Mouse (Mus musculus) stomach, embryonic 16.5 days (tissue): ENCODE data around the gene Lpp. TPM values are rescaled to one million over a fixed set of nuclear protein-coding genes. Genes with fewer than 3 reads are reported as not detected.

ENCODE experiments used
- ATAC-seq: fragments of 200-750 bp; cut with Nextera tagmentation; 2 replicates; pipeline ENCODE4 v1.8.0; 2017; ENCODE audit warnings: moderate number of reproducible peaks, moderate TSS enrichment; ENCODE audit not compliant: insufficient read depth, low FRiP score
- H3K27ac ChIP-seq: fragments of 300-500 bp; sonication (generic); 2 replicates; pipeline ENCODE4 v1.5.1; 2014; ENCODE audit warnings: low read length
- H3K27me3 ChIP-seq: fragments of 300-500 bp; sonication (generic); 2 replicates; pipeline ENCODE4 v1.6.1; 2014; ENCODE audit warnings: low read length, control low read depth, mixed read lengths; ENCODE audit not compliant: control insufficient read depth, insufficient read depth
- H3K36me3 ChIP-seq: fragments of 300-500 bp; sonication (generic); 2 replicates; pipeline ENCODE4 v1.6.1; 2014; ENCODE audit warnings: low read length; ENCODE audit not compliant: control insufficient read depth, insufficient read depth
- H3K4me1 ChIP-seq: fragments of 300-500 bp; sonication (generic); 2 replicates; pipeline ENCODE4 v1.6.1; 2014; ENCODE audit warnings: low read length, control low read depth, mixed read lengths; ENCODE audit not compliant: control insufficient read depth, insufficient read depth
- H3K4me2 ChIP-seq: fragments of 300-500 bp; sonication (generic); 2 replicates; pipeline ENCODE4 v1.6.1; 2014; ENCODE audit warnings: low read depth, low read length, mixed read lengths
- H3K4me3 ChIP-seq: fragments of 300-500 bp; sonication (generic); replicated peaks from 2 replicates; pipeline ENCODE4 v1.5.1; 2014; ENCODE audit warnings: mild to moderate bottlenecking, low read length
- H3K9ac ChIP-seq: fragments of 300-500 bp; sonication (generic); 2 replicates; pipeline ENCODE4 v1.6.1; 2014; ENCODE audit warnings: low read length
- H3K9me3 ChIP-seq: fragments of 300-500 bp; sonication (generic); replicated peaks from 2 replicates; pipeline ENCODE4 v1.6.1; 2016; ENCODE audit warnings: low read length, control low read depth; ENCODE audit not compliant: control insufficient read depth
- WGBS: fragments of 180-500 bp; shearing (Covaris S2); extraction: QIAGEN DNeasy Blood & Tissue Kit; methylation state at CpG from one replicate; pipeline ENCODE4 v1.1.7; 2014; 5-methylcytosine and 5-hydroxymethylcytosine counted together
- polyA plus RNA-seq: library from polyadenylated mRNA; unstranded; fragments of >200 nt; fragmentation: Nextera tagmentation; extraction: Ambion mirVana; gene quantifications from 2 replicates; pipeline ENCODE4 v1.2.1, GENCODE M21; 2015

Lpp gene
- polyA plus RNA-seq, 1 experiment from 2014 or later = 79.4 TPM

DNA sequence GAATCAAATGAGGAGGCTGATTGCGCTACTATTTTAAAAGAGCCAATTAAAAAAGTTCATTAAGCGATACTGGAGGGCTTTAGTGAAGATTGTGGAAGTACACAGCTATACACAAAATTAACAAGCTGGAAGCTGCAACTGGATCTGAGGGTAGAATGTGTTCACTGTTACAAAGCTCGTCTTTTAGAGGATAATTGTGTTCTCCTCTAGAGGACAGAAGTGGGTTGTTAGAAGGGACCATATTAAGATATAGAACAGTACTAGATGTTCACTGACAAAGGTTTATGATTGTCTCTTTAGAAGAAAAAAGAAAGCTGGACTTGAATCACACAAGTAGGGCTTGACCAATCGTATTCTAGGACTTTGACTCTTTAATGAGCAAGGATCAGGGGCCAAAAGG, 27.4 kb upstream of the Lpp start:
- H3K9me3 ChIP-seq = no peaks in the 10 kb centered on the region
- no peak overlapping the region for H3K27ac ChIP-seq
- no peak for ATAC-seq
- no peak overlapping the region for H3K4me3 ChIP-seq
- no peaks in the 10 kb centered on the region for H3K4me1 ChIP-seq
- no peaks in the 10 kb centered on the region for H3K36me3 ChIP-seq
- no peaks in the 10 kb centered on the region for H3K27me3 ChIP-seq
- 85% methylated on average over 4 of the region's 4 CpGs for WGBS
- H3K4me2 ChIP-seq = no peak overlapping the region
- no peak overlapping the region for H3K9ac ChIP-seq

DNA sequence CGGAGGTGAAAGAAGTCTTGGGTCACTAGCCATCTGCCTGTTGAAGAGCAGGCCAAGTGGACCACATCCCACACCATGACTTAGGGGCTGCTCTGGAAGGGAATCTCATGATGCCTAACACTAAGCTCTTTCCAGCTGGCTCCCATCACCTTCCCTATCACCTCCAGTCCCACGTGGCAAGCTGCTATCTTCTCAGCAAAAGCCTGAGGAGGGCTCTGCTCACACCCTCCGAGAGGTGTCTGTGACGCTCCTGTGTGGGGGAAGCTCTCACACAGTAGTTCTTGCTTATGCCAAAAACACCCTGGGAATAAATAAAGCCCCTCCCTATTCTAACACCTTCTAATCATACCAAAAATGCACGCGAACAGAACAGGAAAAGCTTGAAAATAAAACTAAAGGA, 26.2 kb upstream of the Lpp start:
- no peak for ATAC-seq
- H3K4me3 ChIP-seq = no peak overlapping the region
- H3K4me1 ChIP-seq = no peaks in the 10 kb centered on the region
- 47% methylated on average over 6 of the region's 6 CpGs for WGBS
- H3K27me3 ChIP-seq = no peaks in the 10 kb centered on the region
- no peak overlapping the region for H3K4me2 ChIP-seq
- H3K9ac ChIP-seq = no peak overlapping the region
- H3K36me3 ChIP-seq = no peaks in the 10 kb centered on the region
- H3K9me3 ChIP-seq = no peaks in the 10 kb centered on the region
- no peak overlapping the region for H3K27ac ChIP-seq

GRCm38 (mm10) chr16:24367506-24367905, 25.8 kb upstream of the Lpp start:
- no peak overlapping the region for H3K27ac ChIP-seq
- ATAC-seq = no peak
- H3K4me2 ChIP-seq = no peak overlapping the region
- no peaks in the 10 kb centered on the region for H3K36me3 ChIP-seq
- H3K9ac ChIP-seq = no peak overlapping the region
- no peaks in the 10 kb centered on the region for H3K9me3 ChIP-seq
- no peak overlapping the region for H3K4me3 ChIP-seq
- 45% methylated on average over 7 of the region's 7 CpGs for WGBS
- no peaks in the 10 kb centered on the region for H3K27me3 ChIP-seq
- H3K4me1 ChIP-seq = no peaks in the 10 kb centered on the region

DNA sequence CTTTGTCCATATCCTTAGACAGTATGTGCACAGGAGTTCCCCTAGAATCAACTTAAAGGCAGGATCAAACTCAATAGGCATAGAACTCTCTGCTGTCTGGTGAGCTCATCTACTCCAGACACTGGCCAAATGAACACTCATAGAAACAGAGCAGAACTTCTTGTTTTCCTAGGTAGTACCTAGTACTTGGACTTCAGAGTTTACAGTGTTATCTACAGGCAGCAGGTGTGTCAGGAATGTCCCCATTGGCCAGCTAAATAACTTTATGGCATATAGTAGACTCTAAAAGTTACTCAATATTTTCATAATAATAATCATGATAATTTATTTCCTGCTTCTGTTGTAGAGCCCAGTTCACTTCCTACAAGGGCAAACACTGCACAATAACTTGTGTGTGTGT, 16.8 kb upstream of the Lpp start:
- Histone ChIP-seq H3K4me1 (no peaks in the 10 kb centered on the region), H3K9me3 (no peaks in the 10 kb centered on the region), H3K27me3 (no peaks in the 10 kb centered on the region), H3K27ac (no peak overlapping the region), H3K36me3 (no peaks in the 10 kb centered on the region), H3K4me3 (no peak overlapping the region), H3K9ac (no peak overlapping the region), H3K4me2 (no peak overlapping the region)
- 0 out of 2 replicates have a peak, but pooled peaks have one; percentile 13 for ATAC-seq

DNA sequence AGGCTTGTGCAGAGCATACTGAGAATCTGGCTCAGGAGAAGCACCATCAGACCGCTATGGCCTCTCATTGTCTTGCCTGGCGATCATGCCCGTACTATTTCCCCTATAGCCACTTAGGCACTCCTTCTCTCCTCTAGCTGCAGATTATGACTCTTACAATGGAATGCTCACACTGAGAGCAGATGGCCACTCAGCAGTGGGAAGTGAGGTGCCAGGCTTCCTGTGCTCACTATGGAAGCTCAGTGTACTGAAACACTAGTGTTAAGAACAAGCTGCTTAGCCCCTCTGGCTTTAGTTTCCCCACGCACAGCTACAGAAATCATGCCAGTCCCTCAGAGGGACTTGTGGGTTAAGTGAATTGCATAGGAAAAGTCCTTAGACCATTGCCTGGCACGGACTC, 2.7 kb upstream of the Lpp start:
- Histone ChIP-seq H3K36me3 (no peaks in the 10 kb centered on the region), H3K27ac (no peak overlapping the region), H3K9ac (no peak overlapping the region), H3K4me1 (peaks cover 10% of the 10 kb centered on the region), H3K9me3 (0 out of 2 replicates have a peak, but pooled peaks cover 2% of the 10 kb centered on the region), H3K27me3 (no peaks in the 10 kb centered on the region), H3K4me3 (no peak overlapping the region), H3K4me2 (no peak overlapping the region)
- 90% methylated on average over 5 of the region's 5 CpGs for WGBS
- ATAC-seq = no peak

DNA sequence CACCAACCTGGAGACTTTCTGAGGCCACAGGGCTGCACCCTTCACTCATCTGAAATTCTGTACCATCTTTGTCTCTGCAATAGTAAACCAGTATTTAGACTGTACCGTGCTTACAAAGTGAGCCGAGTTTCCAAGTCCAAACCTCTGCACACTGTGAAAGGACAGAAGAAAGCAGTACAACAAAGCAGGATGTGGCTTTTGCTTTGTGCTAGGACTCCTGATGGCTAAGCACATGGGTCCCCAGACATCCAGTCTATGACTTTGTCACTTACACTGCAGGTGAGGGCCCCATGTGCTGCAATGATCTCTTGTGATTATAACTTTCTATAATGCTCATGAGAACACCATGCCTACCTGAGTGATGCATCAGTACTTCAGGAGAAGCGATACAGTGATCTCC, 2.2 kb upstream of the Lpp start:
- H3K4me1 ChIP-seq = peaks cover 10% of the 10 kb centered on the region
- no peak overlapping the region for H3K9ac ChIP-seq
- H3K27me3 ChIP-seq = no peaks in the 10 kb centered on the region
- H3K4me3 ChIP-seq = no peak overlapping the region
- ATAC-seq = no peak
- H3K36me3 ChIP-seq = no peaks in the 10 kb centered on the region
- 89% methylated on average over 3 of the region's 3 CpGs for WGBS
- H3K27ac ChIP-seq = no peak overlapping the region
- no peak overlapping the region for H3K4me2 ChIP-seq
- 0 out of 2 replicates have a peak, but pooled peaks cover 2% of the 10 kb centered on the region for H3K9me3 ChIP-seq

- peaks cover 18% of the 10 kb centered on the region for H3K4me1 ChIP-seq
- H3K9me3 ChIP-seq = 0 out of 2 replicates have a peak, but pooled peaks cover 2% of the 10 kb centered on the region
- no peaks in the 10 kb centered on the region for H3K27me3 ChIP-seq
- ATAC-seq = no peak
- no peak overlapping the region for H3K4me3 ChIP-seq
- 84% methylated on average over 7 of the region's 7 CpGs for WGBS
- H3K9ac ChIP-seq = peak overlapping the region; percentile 98
- no peaks in the 10 kb centered on the region for H3K36me3 ChIP-seq
- peak overlapping the region; percentile 71 for H3K4me2 ChIP-seq
- H3K27ac ChIP-seq = peak overlapping the region; percentile 99
Observed at GRCm38 (mm10) chr16:24391901-24392300, 1.4 kb upstream of the Lpp start.

DNA sequence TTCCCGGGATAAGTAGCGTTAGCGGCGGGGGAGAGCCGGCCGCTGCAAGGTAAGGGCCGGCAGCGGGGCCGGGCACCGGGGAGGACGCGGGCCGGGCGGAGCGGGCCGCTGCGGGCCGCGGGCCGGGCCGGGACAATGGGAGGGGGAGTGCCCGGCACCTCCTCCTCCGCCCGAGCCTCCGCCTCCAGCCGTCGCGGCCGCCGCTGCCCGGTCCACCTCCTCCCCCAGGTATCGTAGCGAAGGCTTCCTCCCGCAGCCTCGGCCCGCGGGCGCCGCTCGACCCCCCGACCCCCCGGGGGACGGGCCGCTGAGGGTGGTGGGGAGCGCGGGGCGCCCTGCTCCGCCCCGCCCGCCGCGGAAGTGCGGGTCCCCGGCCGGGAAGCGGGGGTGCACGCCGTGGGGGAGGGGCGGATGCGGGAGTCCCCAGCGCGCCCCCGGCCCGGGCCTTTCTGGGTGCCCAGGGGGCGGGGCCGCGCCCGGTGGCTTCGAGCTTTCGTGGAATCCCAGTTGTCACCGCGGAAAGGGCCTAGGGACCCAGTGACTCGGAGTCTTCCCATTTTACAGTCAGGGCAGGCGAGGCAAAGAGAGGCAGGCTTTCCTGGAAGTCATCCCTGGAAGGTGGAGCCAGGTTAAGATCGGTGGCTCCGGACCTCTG, 376 bp downstream of the Lpp start:
- H3K36me3 ChIP-seq = no peaks in the 10 kb centered on the region
- peak overlapping the region; percentile 98 for H3K9ac ChIP-seq
- under 1% methylated on average over 49 of the region's 76 CpGs for WGBS
- peak overlapping the region; percentile 71 for H3K4me2 ChIP-seq
- peak overlapping the region; percentile 85 for H3K4me3 ChIP-seq
- no peaks in the 10 kb centered on the region for H3K9me3 ChIP-seq
- peak; percentile 74 for ATAC-seq
- peak overlapping the region; percentile 99 for H3K27ac ChIP-seq
- peaks cover 34% of the 10 kb centered on the region for H3K4me1 ChIP-seq
- H3K27me3 ChIP-seq = no peaks in the 10 kb centered on the region

- Histone ChIP-seq H3K9ac (peak overlapping the region; percentile 98), H3K27ac (peak overlapping the region; percentile 99), H3K4me2 (peak overlapping the region; percentile 71), H3K4me3 (peak overlapping the region; percentile 85), H3K9me3 (no peaks in the 10 kb centered on the region), H3K27me3 (no peaks in the 10 kb centered on the region), H3K36me3 (no peaks in the 10 kb centered on the region), H3K4me1 (peaks cover 41% of the 10 kb centered on the region)
- WGBS = 3% methylated on average over 18 of the region's 18 CpGs
- ATAC-seq = no peak
Observed at GRCm38 (mm10) chr16:24394211-24394991, 1.1 kb downstream of the Lpp start.
